Mouse (Mus musculus) erythroblast, embryonic 14.5 days (primary cell): Measurements from ENCODE around the gene Poll.

ENCODE experiments used
- GATA1 ChIP-seq: IDR thresholded peaks from 2 replicates; pipeline ENCODE4 v1.6.1; 2012; ENCODE audit warnings: low read length, inconsistent platforms, mixed read lengths
- TAL1 ChIP-seq: IDR thresholded peaks from 3 replicates; pipeline ENCODE4 v1.6.1; 2012; ENCODE audit warnings: low read length, inconsistent platforms, mixed read lengths

GRCm38 (mm10) chr19:45596434-45596833 lies 36.1 kb upstream of the Poll start:
- TF ChIP-seq TAL1 (no peak), GATA1 (no peak)
